Mouse (Mus musculus) lung, postnatal 0 days (tissue): ENCODE results near the gene Paox. TPM values are rescaled to one million over a fixed set of nuclear protein-coding genes. Genes with fewer than 3 reads are reported as not detected.

Experiments used
- ATAC-seq: fragments of 200-750 bp; cut with Nextera tagmentation; 2 replicates; pipeline ENCODE4 v1.8.0; 2017; ENCODE audit warnings: moderate library complexity
- DNase-seq: peaks from one replicate; pipeline ENCODE4 v3.0.0-alpha.2; 2016; ENCODE audit warnings: low spot score
- H3K27ac ChIP-seq: fragments of 300-500 bp; sonication (generic); 2 replicates; pipeline ENCODE4 v1.5.1; 2014; ENCODE audit warnings: antibody characterized with exemption, mild to moderate bottlenecking, low read length, mixed read lengths
- H3K27me3 ChIP-seq: fragments of 300-500 bp; sonication (generic); replicated peaks from 2 replicates; pipeline ENCODE4 v1.6.1; 2014; ENCODE audit warnings: low read length, mixed read lengths; ENCODE audit not compliant: insufficient read depth
- H3K36me3 ChIP-seq: fragments of 300-500 bp; sonication (generic); 2 replicates; pipeline ENCODE4 v1.6.1; 2014; ENCODE audit warnings: low read length, mixed read lengths; ENCODE audit not compliant: insufficient read depth
- H3K4me1 ChIP-seq: fragments of 300-500 bp; sonication (generic); 2 replicates; pipeline ENCODE4 v1.6.1; 2014; ENCODE audit warnings: antibody characterized with exemption, low read depth, low read length, mixed read lengths; ENCODE audit not compliant: insufficient read depth
- H3K4me2 ChIP-seq: fragments of 300-500 bp; sonication (generic); replicated peaks from 2 replicates; pipeline ENCODE4 v1.6.1; 2014; ENCODE audit warnings: low read depth, mild to moderate bottlenecking, low read length, moderate library complexity, mixed read lengths
- H3K4me3 ChIP-seq: fragments of 300-500 bp; sonication (generic); 2 replicates; pipeline ENCODE4 v1.5.1; 2014; ENCODE audit warnings: low read depth, low read length
- H3K9ac ChIP-seq: fragments of 300-500 bp; sonication (generic); replicated peaks from 2 replicates; pipeline ENCODE4 v1.6.1; 2014; ENCODE audit warnings: low read depth, mild to moderate bottlenecking
- H3K9me3 ChIP-seq: fragments of 300-500 bp; sonication (generic); 2 replicates; pipeline ENCODE4 v1.6.1; 2016; ENCODE audit warnings: low read length, mixed read lengths
- CTCF ChIP-seq: IDR thresholded peaks from 2 replicates; pipeline ENCODE4 v1.5.1; 2016; ENCODE audit warnings: antibody characterized with exemption, mild to moderate bottlenecking
- EP300 ChIP-seq: IDR thresholded peaks from 2 replicates; pipeline ENCODE4 v1.6.1; 2016; ENCODE audit warnings: antibody characterized with exemption, mild to moderate bottlenecking, control low read depth
- WGBS: fragments of 180-500 bp; shearing (Covaris S2); extraction: QIAGEN DNeasy Blood & Tissue Kit; methylation state at CpG from one replicate; pipeline ENCODE4 v1.1.7; 2014; 5-methylcytosine and 5-hydroxymethylcytosine counted together
- polyA plus RNA-seq: library from polyadenylated mRNA; unstranded; fragments of >200 nt; fragmentation: Nextera tagmentation; extraction: Ambion mirVana; gene quantifications from 2 replicates; pipeline ENCODE4 v1.2.1, GENCODE M21; 2015

Gene Paox
- polyA plus RNA-seq, 1 experiment from 2014 or later: 17.3 TPM

DNA sequence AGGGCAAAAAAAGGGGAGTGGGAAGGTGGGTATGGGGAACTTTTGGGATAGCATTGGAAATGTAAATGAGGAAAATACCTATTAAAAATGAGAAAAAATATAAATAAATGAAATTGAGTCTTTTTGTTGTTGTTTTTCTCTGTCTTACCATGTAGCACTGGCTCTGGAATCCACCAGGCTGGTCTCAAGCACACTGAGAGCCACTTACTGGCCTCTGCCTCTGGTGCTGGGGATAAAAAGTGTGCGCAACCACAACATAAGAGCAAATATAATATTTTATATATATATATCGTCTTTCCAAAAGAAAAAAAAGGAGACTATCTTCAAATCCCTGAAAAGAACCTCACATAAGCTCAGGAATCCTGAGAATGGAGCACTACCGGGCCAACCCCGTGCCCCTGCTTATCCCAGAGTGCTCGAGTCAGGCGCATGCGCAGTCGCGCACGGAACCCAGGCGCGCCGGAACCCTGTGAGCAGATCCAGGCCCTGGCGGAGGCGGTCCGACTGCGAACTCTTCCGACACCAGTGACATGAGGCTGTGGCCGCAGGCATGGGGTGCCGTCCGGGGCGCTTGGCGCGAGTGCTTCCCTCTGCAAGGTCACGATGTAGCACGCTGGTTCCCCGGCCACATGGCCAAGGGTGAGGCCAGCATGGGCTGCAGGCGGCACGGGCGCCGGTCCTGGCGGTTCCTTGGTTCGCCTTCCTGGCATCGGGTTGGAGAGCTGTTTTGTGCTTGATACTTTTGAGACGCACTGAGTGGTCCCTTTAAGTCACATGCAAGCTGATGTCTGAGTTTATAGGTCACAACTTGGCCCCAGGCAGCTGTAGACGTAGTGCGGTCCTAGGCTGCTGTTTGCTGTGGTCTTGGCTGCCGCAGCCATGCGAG, 21.8 kb downstream of the Paox start, which contains the start of gene Mtg1:
Gene Mtg1 (plus strand): TSS at position 430 of the 886 bp plus-strand sequence.
- Histone ChIP-seq H3K4me3 (peak within 1 kb of the TSS; percentile 64), H3K9ac (peak within 1 kb of the TSS; percentile 66), H3K4me1 (peaks cover 3% of the 10 kb centered on the region; the same call in 1 of the 2 replicates), H3K36me3 (no peaks in the 10 kb centered on the region), H3K27ac (peak within 1 kb of the TSS; percentile 69), H3K9me3 (no peaks in the 10 kb centered on the region), H3K27me3 (no peaks in the 10 kb centered on the region), H3K4me2 (peak within 1 kb of the TSS; percentile 80)
- ATAC-seq (peak; percentile 99), DNase-seq (peak; percentile 96)
- peak; percentile 6; the same call in 1 of the 2 replicates for TF ChIP-seq CTCF
- no peak for TF ChIP-seq EP300
- 2% methylated on average over 35 of the region's 39 CpGs for WGBS

DNA sequence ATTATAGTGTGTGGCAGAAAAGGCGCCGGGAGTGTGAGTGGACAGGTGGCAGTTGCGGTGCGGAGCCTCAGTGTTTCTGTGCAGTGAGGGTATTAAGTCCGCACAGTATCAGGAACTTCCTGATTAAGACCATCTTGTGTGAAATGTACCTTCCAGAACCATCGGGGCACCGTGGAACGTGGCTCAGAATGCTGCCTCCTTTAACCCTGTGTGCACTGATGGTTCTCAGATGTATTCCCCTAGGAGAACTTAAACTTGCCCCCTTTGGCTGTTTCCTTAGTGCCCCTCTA, 22.4 kb downstream of the Paox start:
- H3K4me3 ChIP-seq: peak overlapping the region; percentile 64
- TF ChIP-seq EP300 (no peak), CTCF (no peak)
- DNase-seq: no peak
- H3K9me3 ChIP-seq: no peaks in the 10 kb centered on the region
- peak overlapping the region; percentile 80 for H3K4me2 ChIP-seq
- no peaks in the 10 kb centered on the region for H3K36me3 ChIP-seq
- H3K27me3 ChIP-seq: no peaks in the 10 kb centered on the region
- peak overlapping the region; percentile 69 for H3K27ac ChIP-seq
- no peak for ATAC-seq
- peaks cover 3% of the 10 kb centered on the region; the same call in 1 of the 2 replicates for H3K4me1 ChIP-seq
- under 1% methylated on average over 8 of the region's 8 CpGs for WGBS
- peak overlapping the region; percentile 66 for H3K9ac ChIP-seq

DNA sequence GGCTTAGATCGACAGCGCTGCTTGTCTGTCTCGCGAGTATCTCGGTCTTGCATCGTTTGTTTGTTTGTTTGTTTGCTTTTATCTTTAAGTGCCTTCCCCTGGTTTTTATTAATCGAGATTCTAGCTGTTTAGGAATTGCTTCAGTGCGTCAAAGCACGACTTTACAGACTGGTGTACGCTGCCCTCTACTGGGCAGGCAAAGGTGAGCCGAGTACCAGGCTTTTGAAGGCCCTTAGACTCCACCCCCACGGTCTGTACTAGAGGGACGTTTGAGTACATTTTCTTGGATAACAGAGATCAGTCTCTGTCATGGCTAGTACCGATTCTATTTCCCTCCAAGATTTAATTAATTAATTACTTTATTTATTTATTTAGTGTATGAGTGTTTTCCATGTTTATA, 25.8 kb downstream of the Paox start:
- DNase-seq (peak; percentile 85), ATAC-seq (0 out of 2 replicates have a peak, but pooled peaks have one; percentile 18)
- WGBS: 4% methylated on average over 14 of the region's 14 CpGs
- peak; percentile 86 for TF ChIP-seq CTCF
- TF ChIP-seq EP300: no peak
- Histone ChIP-seq H3K27me3 (no peaks in the 10 kb centered on the region), H3K9ac (no peak overlapping the region), H3K4me1 (peaks cover 3% of the 10 kb centered on the region; the same call in 1 of the 2 replicates), H3K4me3 (no peak overlapping the region), H3K27ac (no peak overlapping the region), H3K36me3 (no peaks in the 10 kb centered on the region), H3K9me3 (no peaks in the 10 kb centered on the region), H3K4me2 (no peak overlapping the region)

DNA sequence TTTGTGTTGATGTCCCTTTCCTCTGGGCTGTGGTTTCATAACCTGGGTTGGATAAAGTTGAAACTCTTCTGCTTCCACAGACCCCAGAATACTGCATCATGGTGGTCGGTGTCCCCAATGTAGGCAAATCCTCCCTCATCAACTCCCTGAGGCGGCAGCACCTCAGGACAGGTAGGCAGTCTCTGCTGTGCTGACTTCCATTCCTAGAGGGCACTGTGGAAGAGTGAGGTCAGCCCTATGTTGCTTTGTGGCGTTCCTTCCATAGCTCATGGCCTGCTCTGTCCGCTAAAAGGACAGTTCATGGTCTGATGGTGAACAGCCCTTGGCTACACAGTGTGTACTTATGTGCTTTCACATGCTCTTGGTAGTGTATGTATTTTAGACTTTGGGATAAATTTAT, 29.0 kb downstream of the Paox start:
- TF ChIP-seq CTCF: no peak
- TF ChIP-seq EP300: no peak
- H3K27ac ChIP-seq: no peak overlapping the region
- H3K4me2 ChIP-seq: no peak overlapping the region
- no peaks in the 10 kb centered on the region for H3K4me1 ChIP-seq
- no peaks in the 10 kb centered on the region for H3K27me3 ChIP-seq
- H3K9ac ChIP-seq: no peak overlapping the region
- no peaks in the 10 kb centered on the region for H3K9me3 ChIP-seq
- 82% methylated on average over 4 of the region's 4 CpGs for WGBS
- no peak for ATAC-seq
- no peak for DNase-seq
- H3K4me3 ChIP-seq: no peak overlapping the region
- no peaks in the 10 kb centered on the region for H3K36me3 ChIP-seq

DNA sequence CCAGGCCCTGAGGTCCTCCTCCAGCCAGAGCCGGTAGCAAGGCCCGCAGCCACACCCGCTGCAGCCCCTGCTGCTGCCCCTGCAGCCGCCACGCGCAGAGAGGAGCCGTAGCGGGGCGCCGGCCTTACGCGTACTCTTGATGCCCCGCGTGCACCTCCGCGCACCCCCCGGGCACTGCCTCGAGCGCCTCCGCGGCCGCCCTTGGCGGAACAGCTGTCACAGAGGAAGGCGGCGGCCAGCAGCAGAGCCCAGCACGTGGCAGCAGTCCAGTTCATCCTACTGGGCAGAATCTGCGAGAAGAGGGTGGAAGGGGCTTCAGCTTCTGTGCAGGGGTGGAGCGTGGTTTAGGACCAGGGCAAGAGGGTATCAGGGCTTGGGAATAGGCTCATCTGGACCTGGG, 37.8 kb downstream of the Paox start:
- TF ChIP-seq EP300 (no peak), CTCF (no peak)
- H3K9ac ChIP-seq: no peak overlapping the region
- H3K4me3 ChIP-seq: no peak overlapping the region
- H3K4me1 ChIP-seq: no peaks in the 10 kb centered on the region
- DNase-seq (no peak), ATAC-seq (no peak)
- no peak overlapping the region for H3K27ac ChIP-seq
- H3K27me3 ChIP-seq: peaks cover 20% of the 10 kb centered on the region; the same call in 1 of the 2 replicates
- H3K4me2 ChIP-seq: peak overlapping the region; percentile 32; the same call in 1 of the 2 replicates
- 6% methylated on average over 28 of the region's 28 CpGs for WGBS
- H3K9me3 ChIP-seq: no peaks in the 10 kb centered on the region
- H3K36me3 ChIP-seq: no peaks in the 10 kb centered on the region

DNA sequence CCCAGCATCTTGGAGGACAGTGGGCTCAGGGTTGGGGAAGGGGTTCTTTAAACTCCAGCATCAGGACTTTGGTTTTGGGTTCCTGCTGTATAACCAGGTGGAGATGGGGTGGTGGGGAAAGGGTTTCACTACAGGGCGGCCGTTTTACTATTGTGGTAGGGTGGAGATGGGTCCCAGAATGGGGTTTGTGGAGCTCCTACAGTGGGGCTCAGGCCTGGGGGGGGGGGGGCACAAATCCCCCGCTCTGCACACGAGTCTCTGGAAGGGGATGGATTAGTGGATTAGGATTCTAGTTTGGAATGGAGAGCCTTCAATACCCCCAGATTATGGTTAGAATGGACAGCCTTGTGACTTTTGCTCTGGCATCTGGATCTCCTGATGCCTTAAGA, 38.2 kb downstream of the Paox start:
- TF ChIP-seq CTCF: no peak
- TF ChIP-seq EP300: no peak
- ATAC-seq: no peak
- H3K4me2 ChIP-seq: no peak overlapping the region
- H3K27ac ChIP-seq: no peak overlapping the region
- no peak overlapping the region for H3K4me3 ChIP-seq
- H3K27me3 ChIP-seq: peaks cover 20% of the 10 kb centered on the region; the same call in 1 of the 2 replicates
- WGBS: 22% methylated on average over 4 of the region's 4 CpGs
- DNase-seq: no peak
- no peak overlapping the region for H3K9ac ChIP-seq
- no peaks in the 10 kb centered on the region for H3K9me3 ChIP-seq
- no peaks in the 10 kb centered on the region for H3K36me3 ChIP-seq
- H3K4me1 ChIP-seq: no peaks in the 10 kb centered on the region
